Mouse (Mus musculus) 3T3-L1 (cell line): ENCODE data around the gene Grid2.
A peak's percentile ranks its signal among the peaks of the same experiment; 100 is the strongest.
"Not testable (repeated sequence)": the region's sequence is repeated elsewhere in the genome, so short reads cannot be mapped to it uniquely, and the experiment has no call there.

Source experiments
- DNase-seq: peaks from one replicate; pipeline ENCODE4 v3.0.0-alpha.2; 2015; ENCODE audit warnings: low read depth, low spot score

Gene Grid2

DNA sequence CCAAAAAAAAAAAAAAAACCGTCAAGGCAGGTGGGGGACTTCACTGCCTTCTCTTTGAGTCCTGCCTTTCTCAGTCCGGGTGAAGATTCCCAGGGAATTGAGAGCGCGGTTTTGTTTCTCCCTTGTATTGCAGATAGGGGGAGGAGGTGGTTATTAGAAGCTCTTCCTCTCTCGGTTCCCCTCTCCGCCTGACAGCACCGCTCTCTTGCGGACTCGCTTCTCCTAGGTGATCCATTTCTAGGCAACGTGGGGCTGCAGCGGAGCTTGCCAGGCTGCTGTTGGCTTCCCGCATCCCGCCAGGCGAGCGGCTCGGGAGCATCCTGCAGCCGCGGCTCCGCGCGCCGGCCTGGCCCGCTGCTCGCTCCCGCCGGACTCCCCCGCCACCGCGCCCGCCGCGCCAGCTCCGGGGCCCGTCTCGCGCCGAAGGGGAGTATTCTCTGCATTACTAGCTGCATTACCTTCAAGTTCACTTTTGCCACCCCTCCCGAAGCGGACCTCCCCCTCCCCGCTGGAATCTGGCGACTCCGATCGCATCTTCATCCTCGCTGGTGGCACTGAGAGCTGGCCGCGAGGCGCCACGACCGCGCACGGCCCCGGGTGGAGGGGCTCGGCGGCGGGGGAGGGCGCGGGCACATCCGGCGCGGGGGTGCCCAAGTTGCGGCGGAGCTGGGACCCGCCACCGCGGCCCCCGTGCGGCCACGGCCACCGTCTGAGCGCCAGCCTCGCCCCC, at the start of gene Grid2:
TSS of gene Grid2 (plus strand) at position 51 of the 730 bp plus-strand sequence.
- DNase-seq: no peak

GRCm38 (mm10) chr6:63250738-63251137, 4.9 kb upstream of the Grid2 start:
- DNase-seq: no peak

DNA sequence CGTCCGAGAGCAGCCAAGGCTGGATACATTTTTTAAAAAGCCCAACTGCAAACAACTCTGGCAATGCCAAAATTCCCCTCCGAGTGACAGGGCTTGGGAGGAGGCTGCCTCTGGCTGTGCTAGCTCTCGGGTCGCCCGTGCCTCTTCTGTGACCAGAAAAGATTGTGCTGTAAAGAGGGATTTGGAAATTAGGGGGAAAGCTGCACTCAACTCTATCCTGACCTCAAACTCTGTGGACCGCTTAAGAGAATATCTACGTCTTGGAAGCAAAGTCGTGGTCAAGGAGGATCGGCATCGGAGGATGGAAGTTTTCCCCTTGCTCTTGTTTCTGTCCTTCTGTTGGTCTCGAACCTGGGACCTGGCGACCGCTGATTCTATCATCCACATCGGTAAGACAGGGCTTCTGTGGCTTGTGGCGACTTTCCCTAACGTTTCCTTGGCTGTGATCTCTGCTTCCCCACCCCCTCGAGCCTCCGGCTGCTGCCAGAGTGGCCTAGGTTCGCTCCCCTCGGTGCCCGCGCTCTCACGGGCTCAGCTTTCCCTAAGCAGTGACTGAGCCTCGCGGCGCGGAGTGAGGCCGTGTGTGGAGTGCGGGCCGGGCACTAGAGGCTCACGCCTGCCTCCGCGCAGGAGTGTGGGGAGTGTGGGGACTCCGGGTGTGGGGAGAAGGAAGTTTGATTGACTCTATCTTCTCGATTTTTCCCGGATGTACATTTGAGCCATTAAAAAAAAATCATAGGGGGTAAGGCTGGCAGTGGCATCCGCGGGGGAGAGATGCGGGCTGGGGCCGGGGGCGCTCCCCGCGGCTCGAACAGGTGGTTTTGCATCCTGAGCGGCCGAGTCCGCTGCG, 1.1 kb downstream of the Grid2 start:
- DNase-seq: no peak

DNA sequence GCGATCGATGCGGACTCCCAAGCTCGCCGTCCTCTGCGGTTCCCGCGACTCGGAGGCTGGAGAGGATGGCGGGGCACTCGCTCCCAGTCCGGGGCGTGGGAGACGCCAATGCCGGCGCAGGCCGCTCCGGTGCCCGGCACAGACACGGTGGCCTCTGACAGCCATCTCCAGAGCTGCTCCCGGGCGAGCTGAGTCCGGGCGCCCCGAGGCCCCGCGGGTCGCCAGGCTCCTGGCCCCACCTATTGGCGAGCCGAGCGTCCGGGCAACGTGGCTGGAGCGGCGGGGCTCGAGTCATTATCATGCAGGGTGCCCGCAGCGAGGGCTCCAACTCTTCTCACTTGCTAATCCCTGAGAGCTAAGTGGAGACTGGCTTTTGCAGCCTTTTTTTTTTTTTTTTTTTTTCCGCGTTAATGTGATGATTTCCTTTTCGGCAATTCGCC, 1.8 kb downstream of the Grid2 start:
- DNase-seq: no peak

DNA sequence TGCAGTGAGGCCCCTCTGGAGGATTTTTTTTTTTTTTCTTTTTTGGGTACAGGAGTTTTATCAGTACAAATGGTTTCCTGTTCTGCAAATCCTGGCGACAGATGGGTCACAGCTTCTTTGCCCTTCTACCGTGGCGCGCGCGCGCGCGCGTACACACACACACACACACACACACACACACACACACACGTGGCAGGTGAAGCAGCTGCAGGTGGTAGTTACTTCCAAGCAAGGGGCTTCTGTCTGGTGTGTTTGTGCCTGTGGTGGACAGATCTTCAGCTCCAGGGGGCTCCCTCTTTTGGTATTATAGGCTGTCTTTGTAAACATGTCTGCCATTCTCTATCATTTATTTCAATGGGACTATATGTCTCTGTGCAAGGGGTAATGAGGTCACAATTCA, 2.2 kb downstream of the Grid2 start:
- no peak for DNase-seq

GRCm38 (mm10) chr6:63259764-63260163, 4.1 kb downstream of the Grid2 start:
- DNase-seq: no peak

GRCm38 (mm10) chr6:63284419-63284818, 28.7 kb downstream of the Grid2 start:
- DNase-seq: no peak

GRCm38 (mm10) chr6:63342438-63343004, 86.8 kb downstream of the Grid2 start:
- DNase-seq: no peak

- DNase-seq: no peak
These were observed 91.3 kb downstream of the Grid2 start for GRCm38 (mm10) chr6:63347015-63347414.

GRCm38 (mm10) chr6:63381061-63381611, 125.5 kb downstream of the Grid2 start:
- peak; percentile 2 for DNase-seq

DNA sequence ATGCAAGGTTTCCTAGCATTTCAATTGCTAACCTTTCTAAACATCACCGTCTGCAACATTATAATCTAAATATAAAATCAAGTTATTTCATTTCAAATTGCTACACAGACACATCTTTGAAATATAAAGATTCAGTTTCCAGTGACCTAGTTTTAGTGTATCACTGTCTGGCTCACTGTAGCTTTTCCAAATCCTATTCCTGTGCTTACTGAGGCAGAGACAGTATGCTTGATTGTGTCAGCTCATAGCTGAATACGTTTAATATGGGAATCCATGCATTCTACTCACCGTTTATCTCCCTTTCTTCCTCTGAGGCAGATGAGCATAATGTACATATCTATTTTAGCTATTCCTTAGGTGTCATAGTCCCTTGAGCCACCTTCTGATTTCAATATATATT, 146.0 kb downstream of the Grid2 start:
- no peak for DNase-seq

- no peak for DNase-seq
These were observed 161.9 kb downstream of the Grid2 start for GRCm38 (mm10) chr6:63417534-63417933.

- no peak for DNase-seq
These were observed 177.1 kb downstream of the Grid2 start for GRCm38 (mm10) chr6:63432751-63433150.

DNA sequence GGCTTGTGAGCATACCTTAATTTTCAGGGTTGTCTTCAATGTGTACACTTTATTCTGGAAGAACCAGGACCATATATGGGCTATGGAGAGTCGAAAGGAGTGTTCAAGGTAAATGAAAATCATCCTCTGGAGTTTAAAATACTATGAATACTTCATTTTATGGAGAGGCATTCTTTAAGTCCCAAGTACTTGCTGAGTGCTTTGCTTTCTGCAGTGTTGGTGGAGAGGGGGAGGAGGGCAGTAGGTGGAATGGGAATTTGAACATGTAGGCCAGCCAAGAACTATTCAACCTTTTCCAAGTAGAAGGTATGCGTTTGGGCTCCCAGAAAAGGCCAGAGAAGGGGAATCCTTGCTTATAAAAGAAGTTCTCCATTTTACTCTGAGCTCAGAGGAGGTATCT, 192.5 kb downstream of the Grid2 start:
- DNase-seq: no peak

DNA sequence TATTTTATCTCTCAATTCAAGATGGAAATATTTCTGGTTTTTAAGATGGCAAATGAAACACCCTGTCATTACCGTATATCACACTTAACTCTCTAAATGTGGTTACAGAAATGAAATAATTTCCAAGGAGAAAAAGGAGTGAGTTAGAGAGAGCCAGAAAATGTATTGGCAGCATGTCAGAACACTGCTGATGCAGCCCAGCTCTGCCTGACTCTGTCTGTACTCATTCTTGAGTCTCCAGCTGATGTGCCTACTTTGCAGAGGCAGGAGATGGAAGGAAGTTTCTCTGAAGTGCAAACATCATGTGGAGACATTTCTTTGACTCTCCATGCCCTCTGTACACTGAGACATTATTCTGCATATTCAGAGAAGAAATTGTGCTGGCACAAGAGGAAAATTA, 226.5 kb downstream of the Grid2 start:
- no peak for DNase-seq

DNA sequence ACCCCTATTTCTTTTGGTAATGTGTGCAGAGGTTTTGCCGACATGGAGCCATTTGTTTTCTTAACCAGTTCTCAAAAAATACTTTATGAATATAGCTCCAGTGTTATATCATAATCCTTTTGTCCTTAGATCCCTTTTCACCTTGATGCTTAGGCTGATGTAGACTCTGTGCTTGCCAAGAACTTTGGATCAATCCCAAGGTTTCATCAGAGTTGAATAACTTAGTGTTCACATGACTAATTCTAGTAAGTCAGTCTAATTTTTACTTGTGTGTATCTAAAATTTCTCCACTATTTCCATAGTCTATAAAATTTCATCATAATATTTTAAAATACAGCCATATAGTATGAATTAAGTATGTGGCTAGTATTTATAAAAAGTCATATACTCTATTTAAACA, 259.3 kb downstream of the Grid2 start:
- no peak for DNase-seq

DNA sequence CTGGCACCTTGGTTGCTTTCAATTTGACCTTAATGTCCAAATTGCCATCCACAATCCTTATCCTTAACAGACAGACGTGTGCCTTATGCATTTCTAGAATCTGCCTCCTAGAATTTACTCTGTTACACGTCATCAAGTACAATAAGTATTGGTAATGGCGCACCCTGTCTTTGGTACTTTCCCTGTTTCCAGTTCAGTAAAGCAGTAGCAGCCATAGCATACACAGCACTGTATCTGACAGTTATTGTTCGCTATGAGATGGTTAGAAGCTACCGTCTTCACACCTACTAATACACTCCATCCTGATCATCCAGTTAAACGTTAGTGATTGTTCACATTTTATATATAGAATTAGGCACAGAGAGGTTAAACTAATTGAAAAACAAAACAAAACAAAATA, 260.3 kb downstream of the Grid2 start:
- DNase-seq: no peak

- DNase-seq: no peak
These were observed 276.1 kb downstream of the Grid2 start for GRCm38 (mm10) chr6:63531751-63532150.

DNA sequence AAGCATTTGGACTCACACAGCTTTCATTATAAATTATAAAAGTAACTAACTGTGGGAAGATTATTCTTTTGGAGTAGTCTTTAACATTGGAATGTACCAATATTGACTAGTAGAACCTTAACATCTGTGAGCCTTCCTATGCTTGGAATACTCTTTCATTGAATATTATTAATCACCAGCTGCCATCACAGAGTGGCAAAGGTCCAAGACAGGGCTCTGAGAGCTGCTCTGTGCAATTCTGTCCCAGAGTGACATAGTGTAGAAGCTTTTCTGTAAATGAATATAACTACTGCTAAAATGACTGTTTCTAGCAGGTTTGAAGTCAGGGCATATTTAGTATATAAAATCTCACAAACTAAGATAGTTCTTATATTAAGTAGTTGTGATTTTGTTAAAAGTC, 277.2 kb downstream of the Grid2 start:
- no peak for DNase-seq

DNA sequence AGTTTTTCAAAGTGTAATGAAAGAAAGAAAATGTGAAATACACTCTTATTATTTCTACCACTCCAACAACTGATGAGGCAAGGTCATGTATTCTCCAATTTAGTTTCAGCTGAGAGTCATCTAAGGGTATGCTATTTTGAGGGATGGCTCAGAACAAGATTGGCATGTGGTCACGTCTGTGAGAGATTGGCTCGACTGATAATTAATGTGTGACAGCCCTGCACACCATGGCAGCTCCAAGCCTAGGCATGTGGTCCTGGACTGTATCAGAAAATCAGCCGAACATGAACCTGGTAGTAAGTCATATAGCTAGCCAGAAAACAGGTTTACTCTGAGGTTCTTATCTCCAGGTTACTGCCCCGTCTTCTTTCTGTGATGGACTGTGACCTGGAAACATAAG, 292.1 kb downstream of the Grid2 start:
- DNase-seq: no peak

GRCm38 (mm10) chr6:63568741-63569140, 313.1 kb downstream of the Grid2 start:
- DNase-seq: not testable (repeated sequence)

GRCm38 (mm10) chr6:63590681-63591080, 335.0 kb downstream of the Grid2 start:
- peak; percentile 53 for DNase-seq
